Mouse (Mus musculus): Measurements from ENCODE around the gene Sphk2. TPM values are rescaled to one million over a fixed set of nuclear protein-coding genes. Genes with fewer than 3 reads are reported as not detected.

Sphk2 gene
- polyA plus RNA-seq, 1 experiment from 2014 or later = 34.7 TPM

GRCm38 (mm10) chr7:45701607-45702006 lies 16.2 kb downstream of the Sphk2 start:
- no peaks in the 10 kb centered on the region for H3K9me3 ChIP-seq
- H3K4me3 ChIP-seq = peak overlapping the region; percentile 43
- whole genome bisulfite sequencing = 83% methylated on average over 11 of the region's 11 CpGs
- peaks cover 26% of the 10 kb centered on the region for H3K27me3 ChIP-seq
- no peak for ATAC-seq (ENCODE audit: insufficient number of reproducible peaks, insufficient read depth, low FRiP score, low TSS enrichment)
- 0 out of 2 replicates have a peak overlapping the region, but pooled peaks have one; percentile 27 for H3K9ac ChIP-seq
- H3K27ac ChIP-seq = no peak overlapping the region
- H3K4me1 ChIP-seq = peaks cover 34% of the 10 kb centered on the region
- H3K4me2 ChIP-seq (replicated peaks) = peak overlapping the region; percentile 89
- H3K36me3 ChIP-seq = no peaks in the 10 kb centered on the region

DNA sequence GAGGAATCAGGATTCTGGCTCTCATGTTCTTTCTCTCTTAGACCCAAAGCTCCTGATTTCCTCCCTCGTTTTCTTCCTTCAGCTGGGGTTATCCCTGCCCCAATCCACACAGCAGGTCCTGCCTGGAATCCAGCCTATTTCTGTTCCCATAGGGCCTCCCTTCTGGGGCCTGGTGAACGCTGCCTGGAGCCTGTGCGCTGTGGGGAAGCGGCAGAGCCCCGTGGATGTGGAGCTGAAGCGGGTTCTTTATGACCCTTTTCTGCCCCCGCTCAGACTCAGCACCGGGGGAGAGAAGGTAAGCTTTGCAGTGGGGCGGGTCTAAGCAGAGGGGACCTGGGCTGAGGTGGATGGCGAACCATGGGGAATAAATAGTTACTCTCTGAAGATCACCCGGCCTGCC lies 16.7 kb downstream of the Sphk2 start:
- H3K36me3 ChIP-seq = no peaks in the 10 kb centered on the region
- peak overlapping the region; percentile 43 for H3K4me3 ChIP-seq
- WGBS = 26% methylated on average over 11 of the region's 11 CpGs
- H3K27me3 ChIP-seq = peaks cover 26% of the 10 kb centered on the region
- no peak for ATAC-seq (ENCODE audit: insufficient number of reproducible peaks, insufficient read depth, low FRiP score, low TSS enrichment)
- H3K27ac ChIP-seq = peak overlapping the region; percentile 60; the same call in 1 of the 2 replicates
- H3K4me1 ChIP-seq = peaks cover 34% of the 10 kb centered on the region
- H3K9ac ChIP-seq = 0 out of 2 replicates have a peak overlapping the region, but pooled peaks have one; percentile 27
- H3K4me2 ChIP-seq (replicated peaks) = peak overlapping the region; percentile 89
- H3K9me3 ChIP-seq = no peaks in the 10 kb centered on the region

DNA sequence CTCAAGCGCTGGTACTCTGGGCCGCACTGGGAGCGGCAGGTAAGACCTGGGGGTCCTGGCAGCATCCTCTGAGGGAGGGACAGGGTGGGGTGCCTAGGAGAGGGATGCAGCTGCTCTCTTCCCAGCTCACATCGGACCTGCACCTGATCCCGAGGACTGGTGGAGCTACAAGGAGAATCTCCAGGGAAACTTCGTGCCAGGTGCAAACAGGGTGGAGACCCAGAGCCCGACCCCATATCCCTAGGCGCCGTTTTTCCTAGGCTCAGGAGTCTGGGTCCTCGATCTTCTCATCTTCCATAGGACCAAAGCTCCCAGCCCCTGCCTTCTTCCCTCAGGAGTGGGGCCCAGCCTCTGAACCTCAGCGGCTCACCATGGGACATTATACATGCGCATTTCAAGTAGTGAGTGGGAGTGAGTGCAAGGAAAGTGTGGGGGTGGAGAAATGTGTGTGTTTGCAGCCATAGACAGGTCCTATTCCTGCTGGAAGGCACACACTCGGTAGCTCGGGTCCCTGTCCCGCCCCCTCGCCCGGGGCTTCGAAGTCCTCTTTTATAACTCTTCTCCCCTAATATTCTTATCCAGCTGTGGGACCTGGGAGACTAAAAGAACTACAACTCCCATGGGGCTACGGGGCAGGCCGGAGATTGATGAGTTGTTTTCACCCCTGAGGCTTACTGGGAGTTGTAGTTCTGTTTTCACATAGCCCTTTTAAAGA lies 17.3 kb downstream of the Sphk2 start:
- Histone ChIP-seq H3K4me2 (replicated peaks) (peak overlapping the region; percentile 89), H3K27ac (0 out of 2 replicates have a peak overlapping the region, but pooled peaks have one; percentile 60), H3K4me3 (peak overlapping the region; percentile 43), H3K27me3 (peaks cover 26% of the 10 kb centered on the region), H3K4me1 (peaks cover 33% of the 10 kb centered on the region), H3K36me3 (no peaks in the 10 kb centered on the region), H3K9ac (peak overlapping the region; percentile 53), H3K9me3 (no peaks in the 10 kb centered on the region)
- ATAC-seq (ENCODE audit: insufficient number of reproducible peaks, insufficient read depth, low FRiP score, low TSS enrichment) = no peak
- under 1% methylated on average over 20 of the region's 20 CpGs for WGBS

GRCm38 (mm10) chr7:45699523-45700141 lies 18.2 kb downstream of the Sphk2 start, which contains the start of gene Car11:
Gene Car11, plus strand, starts transcription at chr7:45699843.
- 2% methylated on average over 36 of the region's 36 CpGs for WGBS
- 0 out of 2 replicates have a peak within 1 kb of the TSS, but pooled peaks have one; percentile 60 for H3K27ac ChIP-seq
- no peak for ATAC-seq (ENCODE audit: insufficient number of reproducible peaks, insufficient read depth, low FRiP score, low TSS enrichment)

GRCm38 (mm10) chr7:45697894-45698293 lies 19.9 kb downstream of the Sphk2 start:
- no peak overlapping the region for H3K4me3 ChIP-seq
- H3K9me3 ChIP-seq = no peaks in the 10 kb centered on the region
- H3K4me2 ChIP-seq (replicated peaks) = no peak overlapping the region
- 86% methylated on average over 7 of the region's 7 CpGs for WGBS
- H3K27ac ChIP-seq = no peak overlapping the region
- H3K4me1 ChIP-seq = peaks cover 38% of the 10 kb centered on the region
- ATAC-seq (ENCODE audit: insufficient number of reproducible peaks, insufficient read depth, low FRiP score, low TSS enrichment) = no peak
- H3K36me3 ChIP-seq = no peaks in the 10 kb centered on the region
- no peak overlapping the region for H3K9ac ChIP-seq
- H3K27me3 ChIP-seq = peaks cover 26% of the 10 kb centered on the region

More at GRCm38 (mm10) chr7:45699523-45700141, 18.2 kb downstream of the Sphk2 start, which contains the start of gene Car11:
- Histone ChIP-seq H3K4me3 (peak within 1 kb of the TSS; percentile 43), H3K4me1 (peaks cover 41% of the 10 kb centered on the region), H3K9ac (peak within 1 kb of the TSS; percentile 53), H3K9me3 (no peaks in the 10 kb centered on the region), H3K27me3 (peaks cover 26% of the 10 kb centered on the region), H3K36me3 (no peaks in the 10 kb centered on the region), H3K4me2 (replicated peaks) (peak within 1 kb of the TSS; percentile 89)

DNA sequence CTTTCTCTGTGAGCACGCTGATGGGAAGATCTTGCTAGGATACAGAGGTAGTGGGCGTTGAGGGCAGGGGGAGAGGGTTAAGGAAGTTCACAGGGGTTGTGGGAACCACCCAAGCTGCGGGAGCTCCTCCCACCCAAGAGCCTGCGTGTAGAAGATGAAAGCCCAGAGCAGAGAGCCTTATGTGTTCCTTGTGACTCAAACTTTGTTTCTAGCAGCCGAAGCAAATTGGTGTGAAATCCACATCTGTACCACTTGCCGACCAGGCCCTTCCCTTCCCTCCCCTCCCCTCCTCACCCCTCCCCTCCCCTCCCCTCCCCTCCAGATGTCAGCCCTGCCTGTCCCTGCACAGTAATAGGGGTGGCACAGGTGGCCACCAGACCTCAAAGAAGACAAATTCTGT lies 22.7 kb downstream of the Sphk2 start:
- ATAC-seq (ENCODE audit: insufficient number of reproducible peaks, insufficient read depth, low FRiP score, low TSS enrichment) = 0 out of 2 replicates have a peak, but pooled peaks have one; percentile 24
- WGBS = 11% methylated on average over 6 of the region's 6 CpGs
- no peaks in the 10 kb centered on the region for H3K36me3 ChIP-seq
- no peak overlapping the region for H3K9ac ChIP-seq
- H3K4me2 ChIP-seq (replicated peaks) = no peak overlapping the region
- peak overlapping the region; percentile 76 for H3K27ac ChIP-seq
- no peak overlapping the region for H3K4me3 ChIP-seq
- peaks cover 29% of the 10 kb centered on the region for H3K4me1 ChIP-seq
- H3K27me3 ChIP-seq = peaks cover 19% of the 10 kb centered on the region
- no peaks in the 10 kb centered on the region for H3K9me3 ChIP-seq

DNA sequence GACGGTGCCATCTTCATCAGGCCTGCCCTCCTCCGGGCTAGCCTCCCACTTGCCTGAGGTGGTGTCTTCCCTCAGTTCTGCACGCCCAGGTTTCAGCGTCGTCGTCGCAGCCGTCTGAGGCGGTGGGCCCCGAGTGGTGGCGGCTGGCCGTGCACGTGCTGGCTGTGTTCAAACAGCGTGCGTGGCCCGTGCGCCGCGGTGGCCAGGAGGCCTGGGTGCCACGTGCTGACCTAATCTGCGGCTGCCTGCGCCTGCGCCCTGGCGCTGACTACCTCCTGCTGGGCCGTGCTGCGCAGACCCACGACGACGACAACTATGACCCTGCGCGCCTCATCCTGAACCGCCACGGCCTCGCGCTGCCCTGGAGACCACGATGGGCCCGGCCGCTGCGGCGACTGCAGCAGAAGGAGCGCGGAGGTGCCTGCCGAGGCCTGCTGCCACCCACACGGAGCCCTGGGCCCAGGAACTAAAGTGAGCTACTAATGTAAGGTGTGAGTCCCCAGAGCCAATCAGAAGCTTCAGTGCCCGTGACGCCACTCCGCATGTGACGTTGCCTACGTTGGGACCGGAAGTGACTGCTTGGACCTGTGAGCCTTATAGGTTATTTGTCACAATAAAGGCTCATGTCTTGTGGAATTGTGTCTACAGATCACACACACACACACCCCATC lies 23.7 kb downstream of the Sphk2 start, which contains the start of gene Sec1:
Sec1 (minus strand) TSS at position 482 of the 671 bp plus-strand sequence.
- Histone ChIP-seq H3K9me3 (no peaks in the 10 kb centered on the region), H3K4me1 (peaks cover 20% of the 10 kb centered on the region), H3K36me3 (no peaks in the 10 kb centered on the region), H3K4me3 (no peak within 1 kb of the TSS), H3K9ac (no peak within 1 kb of the TSS), H3K4me2 (replicated peaks) (no peak within 1 kb of the TSS), H3K27ac (peak within 1 kb of the TSS; percentile 76), H3K27me3 (peaks cover 9% of the 10 kb centered on the region)
- ATAC-seq (ENCODE audit: insufficient number of reproducible peaks, insufficient read depth, low FRiP score, low TSS enrichment) = no peak
- WGBS = 92% methylated on average over 50 of the region's 50 CpGs

DNA sequence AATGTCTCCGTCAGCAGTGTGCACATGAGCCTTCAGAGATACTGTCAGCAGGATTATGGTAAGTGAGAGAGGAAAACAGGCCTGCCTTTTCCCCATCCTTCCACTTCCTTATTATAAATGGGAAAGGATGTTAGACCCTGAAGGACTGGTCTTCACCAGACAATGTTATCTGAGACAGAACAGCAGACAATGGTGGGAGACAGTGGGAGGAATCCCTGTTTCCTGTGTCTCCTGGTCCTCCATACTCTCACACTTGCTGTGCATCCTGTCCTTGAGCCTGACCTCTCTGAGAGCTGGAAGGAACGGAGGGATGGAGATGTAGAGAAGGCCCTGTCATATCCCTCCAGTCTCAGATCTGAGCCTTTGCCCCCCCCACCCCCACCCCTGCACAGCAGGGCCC lies 25.4 kb downstream of the Sphk2 start:
- Histone ChIP-seq H3K9me3 (no peaks in the 10 kb centered on the region), H3K9ac (no peak overlapping the region), H3K4me3 (no peak overlapping the region), H3K4me2 (replicated peaks) (no peak overlapping the region), H3K27me3 (no peaks in the 10 kb centered on the region), H3K4me1 (peaks cover 20% of the 10 kb centered on the region), H3K36me3 (no peaks in the 10 kb centered on the region), H3K27ac (no peak overlapping the region)
- 93% methylated on average over 2 of the region's 2 CpGs for WGBS
- no peak for ATAC-seq (ENCODE audit: insufficient number of reproducible peaks, insufficient read depth, low FRiP score, low TSS enrichment)

DNA sequence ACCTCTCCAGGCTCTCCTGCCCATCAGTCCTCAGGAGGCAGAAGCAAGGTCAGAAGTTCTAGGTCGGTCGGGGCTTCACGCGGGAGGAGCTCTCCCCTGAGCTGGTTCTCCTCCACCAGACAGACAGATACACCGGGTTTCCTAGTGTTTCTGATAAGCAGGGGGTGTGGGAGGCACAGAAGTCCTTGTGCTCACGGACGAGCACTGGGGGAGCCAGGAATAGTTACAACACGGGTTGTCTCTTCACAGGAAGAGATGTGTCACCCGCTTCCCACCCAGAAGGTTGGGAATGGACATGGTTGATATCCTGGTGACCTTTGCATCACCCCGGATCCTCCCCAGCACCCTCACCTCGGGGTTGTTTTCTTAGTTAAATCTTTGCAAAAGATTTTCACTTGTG lies 28.0 kb downstream of the Sphk2 start:
- Histone ChIP-seq H3K9ac (no peak overlapping the region), H3K4me3 (no peak overlapping the region), H3K4me1 (peaks cover 29% of the 10 kb centered on the region), H3K27me3 (0 out of 2 replicates have a peak, but pooled peaks cover 3% of the 10 kb centered on the region), H3K27ac (no peak overlapping the region), H3K36me3 (no peaks in the 10 kb centered on the region), H3K9me3 (no peaks in the 10 kb centered on the region), H3K4me2 (replicated peaks) (no peak overlapping the region)
- ATAC-seq (ENCODE audit: insufficient number of reproducible peaks, insufficient read depth, low FRiP score, low TSS enrichment) = no peak
- WGBS = 72% methylated on average over 11 of the region's 11 CpGs

DNA sequence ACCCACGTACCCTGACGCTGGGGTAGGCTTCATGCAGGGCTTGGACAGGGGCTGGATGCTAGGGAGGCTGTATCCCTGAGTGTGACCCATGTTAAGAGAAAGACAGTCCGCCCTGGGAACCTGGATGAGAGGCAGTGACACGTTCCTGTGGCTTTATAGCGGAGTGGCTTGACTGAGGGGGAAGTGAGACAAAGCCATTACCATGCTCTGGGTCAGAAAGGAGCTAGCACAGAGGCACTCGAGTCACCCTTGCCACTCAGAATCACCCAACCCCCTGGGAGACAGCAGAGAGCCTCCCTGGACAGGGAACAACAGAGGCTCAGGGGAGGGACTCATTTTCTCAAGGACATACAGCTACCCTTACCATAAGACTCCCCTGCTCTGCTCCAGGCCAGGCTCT lies 28.7 kb downstream of the Sphk2 start:
- H3K27ac ChIP-seq = no peak overlapping the region
- 0 out of 2 replicates have a peak, but pooled peaks cover 6% of the 10 kb centered on the region for H3K27me3 ChIP-seq
- no peak for ATAC-seq (ENCODE audit: insufficient number of reproducible peaks, insufficient read depth, low FRiP score, low TSS enrichment)
- no peak overlapping the region for H3K4me3 ChIP-seq
- H3K4me2 ChIP-seq (replicated peaks) = no peak overlapping the region
- WGBS = 53% methylated on average over 6 of the region's 6 CpGs
- peaks cover 28% of the 10 kb centered on the region for H3K4me1 ChIP-seq
- no peak overlapping the region for H3K9ac ChIP-seq
- H3K9me3 ChIP-seq = no peaks in the 10 kb centered on the region
- H3K36me3 ChIP-seq = no peaks in the 10 kb centered on the region

DNA sequence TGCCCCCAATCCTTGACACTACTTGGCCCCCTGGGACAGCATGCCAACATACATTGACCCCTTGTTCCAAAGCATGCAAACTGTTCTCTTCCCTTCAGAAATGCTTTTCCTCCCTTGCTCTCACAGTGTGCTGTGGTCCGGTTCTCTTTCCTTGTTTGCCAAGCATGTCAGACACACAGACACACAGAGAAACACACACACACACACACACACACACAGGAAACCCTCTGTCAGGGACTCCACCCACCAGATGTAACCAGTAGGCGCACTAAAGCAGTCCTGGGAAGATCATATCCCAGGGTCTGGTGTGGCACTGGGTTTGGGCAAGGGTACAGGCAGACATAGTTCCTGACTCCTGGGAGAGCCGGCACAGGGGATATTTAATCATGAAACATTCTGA lies 31.0 kb downstream of the Sphk2 start:
- H3K36me3 ChIP-seq = no peaks in the 10 kb centered on the region
- H3K4me2 ChIP-seq (replicated peaks) = no peak overlapping the region
- H3K9me3 ChIP-seq = no peaks in the 10 kb centered on the region
- 0 out of 2 replicates have a peak, but pooled peaks cover 6% of the 10 kb centered on the region for H3K27me3 ChIP-seq
- no peak for ATAC-seq (ENCODE audit: insufficient number of reproducible peaks, insufficient read depth, low FRiP score, low TSS enrichment)
- 66% methylated on average over 3 of the region's 3 CpGs for WGBS
- H3K4me3 ChIP-seq = no peak overlapping the region
- no peak overlapping the region for H3K27ac ChIP-seq
- H3K4me1 ChIP-seq = peaks cover 26% of the 10 kb centered on the region
- no peak overlapping the region for H3K9ac ChIP-seq

Measured in embryonic facial prominence, embryonic 12.5 days (tissue).